Mouse (Mus musculus): Measurements from ENCODE around the gene Sae1. TPM values are rescaled to one million over a fixed set of nuclear protein-coding genes. Genes with fewer than 3 reads are reported as not detected.
"Not testable (repeated sequence)": the region's sequence is repeated elsewhere in the genome, so short reads cannot be mapped to it uniquely, and the experiment has no call there.

Gene Sae1
- total RNA-seq, 2 experiments from 2014 or later, result 36.5 to 113 TPM

DNA sequence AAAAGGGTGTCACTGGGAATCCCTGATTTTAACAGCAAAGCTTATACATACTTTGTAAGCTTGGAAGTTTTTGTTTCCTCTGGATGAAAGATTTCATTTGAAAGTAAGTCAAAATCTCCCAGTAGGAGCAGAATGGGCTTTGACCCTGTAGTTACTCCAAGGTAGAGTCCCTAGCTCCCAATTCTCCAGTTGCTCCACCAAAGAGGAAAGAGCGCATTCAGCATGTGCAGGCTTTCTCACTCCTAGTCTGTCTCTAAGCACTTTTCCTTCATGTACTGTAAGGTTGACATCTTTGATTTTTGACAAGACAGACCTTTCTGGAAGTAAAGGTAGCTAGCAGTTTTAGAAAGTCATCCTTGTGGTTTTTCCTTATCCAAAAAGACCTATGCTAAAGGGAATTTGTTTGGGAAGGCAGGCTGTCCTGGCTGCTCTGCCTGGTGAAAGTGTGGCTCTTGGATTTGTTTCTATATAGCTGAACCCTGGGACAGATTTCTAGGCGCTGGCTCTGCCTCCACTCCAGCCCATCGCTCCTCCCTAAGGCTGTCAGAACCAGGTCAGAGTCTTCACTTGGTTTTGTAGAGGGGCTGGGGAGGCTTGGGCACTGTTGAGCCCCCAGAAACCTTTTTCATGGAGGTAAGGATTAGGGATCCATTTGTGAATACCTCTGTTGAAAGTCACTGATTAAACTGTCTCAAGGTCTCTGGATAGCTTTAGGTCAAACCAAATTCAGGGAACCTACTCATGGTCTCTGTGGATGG lies 16.9 kb upstream of the Sae1 start:
- no peak for ATAC-seq (replicated peaks; ENCODE audit: low FRiP score, poor library complexity, severe bottlenecking)

DNA sequence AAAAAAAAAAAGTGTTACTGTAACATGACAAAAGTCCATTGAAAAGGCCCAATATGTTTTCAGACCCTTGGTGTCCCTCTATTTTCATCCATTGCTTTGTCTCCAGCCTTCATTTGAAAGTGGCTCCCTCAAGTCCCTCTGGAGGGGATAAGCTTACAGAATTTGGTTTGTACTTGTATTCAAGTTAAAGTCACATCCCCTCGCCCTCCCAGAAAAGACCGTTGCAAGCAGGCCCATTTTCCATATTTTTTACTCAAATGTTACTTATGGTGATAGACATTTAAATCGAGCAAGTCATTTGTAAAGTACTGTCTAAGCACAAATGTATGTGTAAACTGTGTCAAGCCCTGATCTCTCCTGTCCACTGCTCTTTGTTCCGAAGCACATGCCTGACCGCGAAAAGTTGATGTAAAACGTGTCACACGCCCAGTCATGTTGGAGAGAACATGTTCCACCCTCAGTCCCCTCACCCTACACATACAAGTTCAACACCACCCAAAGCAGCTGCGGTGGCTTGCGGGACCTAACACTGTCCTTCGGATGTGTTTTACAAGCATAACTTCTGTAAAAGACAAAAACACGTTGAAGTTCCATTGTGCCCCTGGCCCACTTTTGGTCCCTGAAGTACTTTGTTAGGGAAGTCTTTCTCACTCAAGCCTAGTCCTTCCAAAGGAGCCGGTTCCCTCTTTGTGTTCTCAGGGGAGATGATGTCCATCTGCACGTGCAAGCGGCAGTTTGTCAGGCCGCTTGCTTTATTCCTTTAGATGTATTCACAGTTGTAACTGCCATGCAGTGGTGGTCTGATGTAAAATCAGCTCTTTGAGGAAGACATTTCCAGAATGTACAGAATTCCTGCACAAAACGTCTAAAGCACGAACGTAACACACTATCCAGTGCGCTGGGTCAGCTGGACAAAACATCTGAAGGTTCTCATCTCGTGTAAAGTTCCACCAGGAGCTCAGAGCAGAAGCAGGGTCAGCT lies 15.7 kb upstream of the Sae1 start:
- ATAC-seq (replicated peaks; ENCODE audit: low FRiP score, poor library complexity, severe bottlenecking), result no peak

DNA sequence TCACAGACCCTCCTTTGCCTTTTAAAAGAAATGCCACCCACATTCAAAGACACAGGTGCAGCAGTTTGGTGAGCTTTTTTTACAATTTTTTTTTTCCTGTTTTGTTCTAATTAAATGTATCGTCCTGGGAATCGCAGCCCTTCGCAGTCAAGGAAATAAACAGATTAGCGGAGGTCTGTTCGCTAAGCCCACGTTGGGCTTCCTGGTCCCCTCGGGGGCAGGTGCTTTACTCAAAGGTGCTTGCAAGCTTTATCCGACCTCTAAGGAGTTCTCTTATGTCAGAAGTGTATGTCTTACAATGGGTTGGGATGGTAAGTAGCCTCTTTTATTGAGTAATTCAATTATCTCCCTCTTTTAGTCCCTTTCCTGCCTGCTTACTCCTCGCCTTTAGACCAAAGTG lies 14.8 kb upstream of the Sae1 start:
- ATAC-seq (replicated peaks; ENCODE audit: low FRiP score, poor library complexity, severe bottlenecking), result no peak

DNA sequence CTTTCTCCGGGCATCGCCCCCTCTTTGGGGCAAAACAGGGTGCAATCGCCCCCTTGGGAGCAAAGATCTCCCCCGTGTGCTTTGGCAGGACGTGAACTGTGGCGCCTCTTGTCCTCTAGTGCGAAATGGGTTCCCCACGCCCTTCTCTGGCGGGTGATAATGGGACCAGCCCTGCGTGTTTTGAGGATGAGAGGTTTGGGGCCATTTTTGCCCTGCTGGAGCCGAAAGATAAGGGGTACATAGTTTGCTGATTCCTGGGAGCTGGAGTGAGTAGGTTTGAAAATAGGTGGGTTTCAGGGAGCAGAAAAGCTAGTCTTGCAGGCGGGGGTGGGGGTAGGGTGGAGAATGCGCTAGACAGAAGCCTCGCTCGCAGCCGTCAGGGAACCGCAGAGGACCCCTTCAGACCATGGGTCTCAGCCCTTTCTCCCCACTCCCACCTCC lies 14.4 kb upstream of the Sae1 start:
- peak; percentile 54 for ATAC-seq (replicated peaks; ENCODE audit: low FRiP score, poor library complexity, severe bottlenecking)

DNA sequence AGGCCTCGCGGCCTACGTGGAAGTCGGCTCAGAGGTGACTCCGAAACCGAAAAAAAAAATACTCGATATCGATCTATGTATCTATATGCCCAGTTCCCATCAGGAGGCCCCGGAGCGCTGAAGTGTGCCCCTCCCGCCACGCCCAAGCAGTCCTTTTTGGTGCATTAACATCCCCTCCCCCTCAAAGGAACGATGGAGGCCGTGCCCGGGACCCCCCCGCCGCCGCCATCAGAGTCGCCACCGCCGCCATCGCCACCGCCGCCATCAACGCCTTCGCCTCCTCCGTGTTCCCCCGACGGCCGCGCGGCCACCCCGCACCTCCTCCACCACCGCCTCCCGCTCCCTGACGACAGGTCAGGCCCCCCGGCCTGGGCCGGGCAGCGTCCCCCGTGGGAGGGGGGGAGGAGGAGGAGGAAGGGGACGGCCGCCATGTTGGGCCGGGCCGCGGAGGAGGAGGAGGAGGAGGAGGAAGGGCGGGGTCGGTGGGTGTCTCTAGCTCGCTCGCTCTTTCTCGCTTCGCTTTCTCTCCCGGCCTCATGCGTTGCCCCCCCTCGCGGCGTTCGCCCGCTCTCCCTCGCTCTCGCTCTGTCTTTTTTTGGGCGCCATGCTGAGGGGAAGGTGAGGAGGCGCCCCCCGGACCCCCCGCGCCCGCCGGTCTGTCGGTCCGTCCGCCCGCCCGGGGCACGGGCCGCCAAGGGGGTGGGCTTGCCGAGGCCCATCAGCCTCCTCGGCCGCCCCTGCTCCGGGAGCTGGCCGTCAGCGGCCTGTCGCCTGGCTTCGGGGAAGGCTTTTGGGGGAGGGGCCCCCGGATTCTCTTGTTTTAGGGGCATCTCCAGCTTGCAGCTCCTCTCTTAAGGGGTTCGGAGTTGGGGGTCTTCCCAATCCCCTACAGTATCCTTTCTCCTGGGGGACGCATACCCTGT lies 13.3 kb upstream of the Sae1 start, which contains the start of gene Zc3h4:
TSS of gene Zc3h4 (plus strand) at position 222 of the 923 bp plus-strand sequence.
- peak; percentile 23 for ATAC-seq (replicated peaks; ENCODE audit: low FRiP score, poor library complexity, severe bottlenecking)

DNA sequence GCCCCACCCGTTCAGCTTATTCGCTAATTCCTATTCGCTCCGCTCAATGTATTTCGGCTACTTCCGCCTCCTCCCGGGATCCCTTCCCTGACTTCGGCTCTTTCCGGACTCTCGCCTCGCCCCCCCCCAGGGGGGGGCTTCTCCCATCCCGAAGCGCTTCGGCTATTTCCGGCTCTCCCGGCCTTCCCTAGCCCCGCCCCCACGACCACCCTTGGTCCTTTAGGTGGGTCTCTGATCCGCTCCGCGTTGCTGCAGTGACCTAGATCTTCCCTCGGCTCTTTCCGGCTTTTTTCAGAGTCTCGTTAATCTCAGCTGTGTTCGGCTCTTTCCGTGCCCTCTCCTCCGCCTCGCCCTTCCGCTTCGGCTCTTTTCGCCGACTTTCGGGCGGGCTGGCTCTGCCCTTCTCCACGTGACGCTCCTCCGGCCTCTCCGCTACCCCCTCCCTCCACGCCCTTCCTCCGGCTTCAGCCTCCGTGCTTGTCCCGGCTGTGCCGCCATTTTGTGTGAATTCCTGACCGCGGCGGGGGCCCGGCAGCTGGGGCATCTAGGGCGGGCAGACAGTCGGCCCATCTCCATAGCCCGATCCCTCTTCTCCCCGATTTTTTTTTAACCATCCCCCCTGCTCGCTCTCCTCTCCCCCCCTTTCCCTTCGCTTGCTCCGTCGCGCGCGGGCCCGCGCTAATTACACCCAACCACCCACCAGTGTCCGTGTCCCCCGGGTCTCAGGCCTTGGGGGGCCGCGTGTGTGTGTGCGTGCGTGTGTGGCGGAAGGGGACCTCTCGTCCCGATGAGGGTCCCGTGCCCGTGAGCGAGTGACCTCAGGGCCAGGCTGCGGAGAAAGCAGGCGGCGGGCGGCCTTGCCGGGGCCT lies 12.4 kb upstream of the Sae1 start:
- ATAC-seq (replicated peaks; ENCODE audit: low FRiP score, poor library complexity, severe bottlenecking), result peak; percentile 70

DNA sequence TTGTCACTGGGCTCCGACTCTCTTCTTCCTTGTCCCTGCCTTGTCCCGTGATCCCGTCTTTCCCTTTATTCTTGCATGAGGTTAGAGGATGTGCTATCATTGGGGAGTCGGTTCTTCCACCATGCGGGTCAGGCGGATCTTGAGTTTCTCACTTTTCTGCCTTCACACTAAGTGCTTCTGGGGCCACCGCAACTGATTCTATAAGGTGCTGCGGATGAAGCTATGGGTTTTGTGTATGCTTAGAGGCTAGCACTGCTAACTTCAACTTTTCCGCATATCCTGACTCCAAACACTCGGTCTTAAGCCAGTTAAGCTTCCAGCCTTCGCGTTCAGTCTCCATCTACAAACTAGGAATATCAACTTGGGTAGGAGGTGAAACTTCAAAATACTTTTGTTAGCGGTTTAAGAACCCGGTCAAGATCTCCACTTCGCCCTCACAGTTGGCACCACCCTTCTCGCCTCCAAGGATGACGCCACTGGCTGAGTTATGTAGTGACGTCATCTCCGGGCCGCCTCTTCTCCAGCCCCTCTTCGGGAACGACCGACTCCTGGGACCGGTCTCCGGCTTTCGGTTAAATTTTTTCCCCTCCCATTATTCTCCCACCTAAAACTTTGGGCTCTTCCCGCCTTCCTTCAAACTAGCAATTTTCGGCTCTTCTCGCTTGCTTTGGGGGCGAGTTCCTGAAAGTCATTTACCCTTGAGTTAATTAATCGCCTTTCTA lies 11.7 kb upstream of the Sae1 start:
- ATAC-seq (replicated peaks; ENCODE audit: low FRiP score, poor library complexity, severe bottlenecking), result peak; percentile 72

DNA sequence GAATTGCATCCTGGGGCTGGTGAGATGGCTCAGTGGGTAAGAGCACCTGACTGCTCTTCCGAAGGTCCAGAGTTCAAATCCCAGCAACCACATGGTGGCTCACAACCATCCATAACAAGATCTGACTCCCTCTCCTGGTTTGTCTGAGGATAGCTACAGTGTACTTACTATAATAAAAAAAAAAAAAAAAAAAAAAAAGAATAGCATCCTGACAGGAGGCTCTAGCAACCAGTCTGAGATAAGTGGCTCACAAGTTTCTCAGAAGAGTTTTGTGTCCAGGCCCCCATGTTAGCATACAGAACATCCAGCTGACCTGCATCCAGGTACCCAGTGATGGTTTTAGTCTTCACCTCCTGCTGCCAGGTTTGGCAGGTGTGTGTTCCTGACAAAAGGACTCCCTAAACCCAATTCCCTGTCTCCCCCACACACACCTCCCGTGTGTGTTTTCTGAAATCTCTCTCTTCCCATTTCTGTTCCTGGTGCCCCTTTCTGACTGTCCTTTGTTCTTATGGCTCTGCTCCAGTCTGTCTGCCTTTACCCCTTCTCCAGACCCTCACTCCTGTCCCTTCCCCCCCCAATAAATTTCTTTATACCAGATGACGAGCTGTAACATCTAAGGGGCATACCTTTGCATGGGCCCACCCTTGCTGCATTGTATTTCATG lies 10.9 kb upstream of the Sae1 start:
- ATAC-seq (replicated peaks; ENCODE audit: low FRiP score, poor library complexity, severe bottlenecking), result no peak

DNA sequence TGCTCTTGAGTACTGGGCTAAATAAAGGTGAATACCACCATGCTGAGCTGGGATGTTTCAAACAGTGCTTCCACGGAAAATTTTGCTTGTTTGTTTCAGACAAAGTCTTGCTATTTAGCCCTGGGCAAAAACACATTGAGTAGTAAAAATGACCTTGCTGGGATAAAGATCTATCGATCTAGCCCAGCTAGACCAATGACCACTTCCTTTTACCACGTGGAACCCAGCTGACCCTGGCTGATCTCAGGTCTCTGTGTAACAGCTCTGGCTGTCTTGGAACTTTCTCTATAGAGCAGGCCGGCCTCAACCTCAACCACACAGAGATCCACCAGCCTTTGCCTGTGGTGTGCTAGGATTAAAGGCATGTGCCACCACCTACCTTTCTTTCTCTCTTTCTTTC lies 9.9 kb upstream of the Sae1 start:
- no peak for ATAC-seq (replicated peaks; ENCODE audit: low FRiP score, poor library complexity, severe bottlenecking)

DNA sequence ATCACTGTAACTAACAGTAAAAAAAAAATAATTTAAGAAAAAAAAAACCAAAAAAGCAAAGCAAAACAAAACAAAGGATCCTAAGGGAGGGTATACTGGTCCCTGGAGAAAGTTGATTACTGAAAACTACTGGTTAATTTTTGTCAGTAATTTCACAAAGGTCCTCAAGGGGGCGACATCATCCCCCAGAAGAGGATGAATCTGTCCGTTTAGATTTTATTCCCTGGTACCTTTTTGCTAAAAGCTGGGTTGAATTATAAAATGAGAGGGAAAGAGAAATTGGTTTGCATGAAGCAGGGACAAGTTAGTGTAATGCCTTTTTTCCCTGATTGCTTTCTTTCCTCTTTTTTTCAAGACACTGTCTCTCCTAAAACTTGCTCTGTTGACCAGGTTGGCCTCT lies 8.3 kb upstream of the Sae1 start:
- no peak for ATAC-seq (replicated peaks; ENCODE audit: low FRiP score, poor library complexity, severe bottlenecking)

DNA sequence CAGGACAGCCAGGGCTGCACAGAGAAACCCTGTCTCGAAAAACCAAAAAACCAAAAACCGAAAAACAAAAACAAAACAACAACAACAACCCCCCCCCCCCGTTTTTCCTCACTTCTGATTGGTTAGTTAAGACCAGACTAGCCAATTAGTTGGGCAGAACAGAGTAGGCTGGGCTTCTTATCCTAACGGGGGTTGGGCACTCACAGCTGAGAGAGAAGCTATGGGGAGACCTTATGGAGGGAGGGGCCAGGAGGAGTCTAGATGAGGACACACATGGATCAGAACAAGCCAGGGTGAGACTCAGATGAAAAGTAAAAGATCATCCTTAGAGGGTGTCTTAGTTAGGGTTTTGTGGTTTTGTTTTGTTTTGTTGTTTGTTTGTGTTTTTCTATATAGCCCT lies 5.3 kb upstream of the Sae1 start:
- no peak for ATAC-seq (replicated peaks; ENCODE audit: low FRiP score, poor library complexity, severe bottlenecking)

DNA sequence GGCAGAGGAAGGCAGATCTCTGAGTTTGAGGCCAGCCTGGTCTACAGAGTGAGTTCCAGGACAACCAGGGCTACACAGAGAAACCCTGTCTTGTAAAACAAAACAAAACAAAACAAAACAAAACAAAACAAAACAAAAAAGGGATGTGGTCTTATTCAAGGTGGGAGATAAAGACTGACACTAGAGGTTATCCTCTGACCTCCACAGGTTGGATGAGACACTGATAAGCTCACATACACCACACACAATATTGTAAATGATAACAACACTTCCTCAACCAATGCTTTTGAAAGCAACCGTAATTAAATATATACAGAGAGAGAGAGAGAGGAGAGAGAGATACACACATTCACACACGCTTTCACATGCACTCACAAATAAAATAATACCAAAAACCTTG lies 2.3 kb upstream of the Sae1 start:
- ATAC-seq (replicated peaks; ENCODE audit: low FRiP score, poor library complexity, severe bottlenecking), result not testable (repeated sequence)

DNA sequence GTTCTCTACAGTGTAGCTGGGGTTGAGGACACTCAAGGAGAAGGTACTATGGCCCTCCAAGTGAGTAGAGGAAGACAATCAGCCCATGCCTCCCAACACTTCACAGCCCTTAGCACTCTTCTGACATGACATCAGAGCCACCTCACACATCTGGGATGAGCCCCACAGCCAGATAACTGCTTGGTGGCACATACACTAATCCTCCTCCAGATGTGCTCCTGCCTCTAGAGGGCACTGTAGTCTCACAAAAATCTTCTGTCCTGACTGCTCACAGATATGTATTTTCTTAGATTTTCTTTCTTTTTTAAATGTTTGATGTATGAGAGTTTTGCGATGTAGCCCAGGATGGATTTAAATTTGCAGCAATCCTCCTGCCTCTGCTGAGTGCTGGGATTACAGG lies 11.1 kb downstream of the Sae1 start:
- peak; percentile 88 for ATAC-seq (replicated peaks; ENCODE audit: low FRiP score, poor library complexity, severe bottlenecking)

DNA sequence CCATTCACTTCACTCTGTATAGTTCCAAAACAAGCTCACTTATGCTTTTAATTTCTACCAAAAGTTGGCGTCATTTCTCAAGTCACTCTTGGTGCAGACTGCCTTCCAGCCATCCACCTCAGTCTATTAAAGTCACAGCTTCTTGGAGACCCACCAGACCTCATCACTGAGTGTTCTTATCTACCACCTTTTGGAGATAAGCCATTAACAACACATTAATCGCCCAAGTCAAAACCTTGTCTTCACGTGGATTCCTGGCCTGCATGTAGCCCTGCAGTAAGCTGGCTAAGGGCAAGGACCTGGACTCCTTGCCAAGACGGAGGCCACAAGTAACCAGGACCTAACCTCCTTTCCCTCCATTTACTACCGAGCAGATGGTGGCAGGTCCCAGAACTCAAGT lies 12.6 kb downstream of the Sae1 start:
- no peak for ATAC-seq (replicated peaks; ENCODE audit: low FRiP score, poor library complexity, severe bottlenecking)

DNA sequence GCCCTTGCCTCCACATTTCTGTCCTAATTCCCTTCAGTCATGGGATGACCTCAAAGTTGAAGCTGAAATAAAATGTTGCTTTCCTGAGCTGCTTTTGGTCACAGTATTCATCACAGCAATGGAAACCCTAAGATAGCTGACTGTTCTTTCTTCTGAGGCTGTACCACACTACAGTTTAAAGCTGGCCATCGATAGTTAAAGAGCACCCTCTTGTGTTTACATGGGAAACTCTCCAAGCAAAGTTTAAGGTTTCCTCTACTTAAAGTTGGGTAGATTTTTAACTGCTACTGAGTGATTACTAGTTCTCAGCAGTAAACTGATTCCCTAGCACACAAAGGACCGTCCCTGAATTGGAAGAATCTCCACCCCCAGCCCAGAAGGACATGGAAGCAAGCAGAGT lies 13.9 kb downstream of the Sae1 start:
- ATAC-seq (replicated peaks; ENCODE audit: low FRiP score, poor library complexity, severe bottlenecking), result peak; percentile 60; the same call in 1 of the 2 replicates

DNA sequence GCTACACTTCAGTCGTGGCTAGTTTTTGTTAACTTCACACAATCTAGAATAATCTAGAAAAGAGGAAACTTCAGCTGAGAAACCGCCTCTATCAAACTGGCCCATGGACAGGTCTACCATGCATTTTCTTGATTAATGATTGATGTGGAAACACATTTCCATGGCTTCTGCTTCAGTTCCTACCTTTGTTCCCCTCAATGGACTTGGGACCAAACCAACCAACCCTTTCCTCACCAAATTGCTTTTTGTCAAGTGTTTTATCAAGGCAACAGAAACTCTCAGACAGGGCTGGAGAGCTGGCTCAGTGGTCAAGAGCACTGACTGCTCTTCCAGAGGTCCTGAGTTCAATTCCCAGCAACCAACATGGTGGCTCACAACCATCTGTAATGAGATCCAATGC lies 17.0 kb downstream of the Sae1 start:
- ATAC-seq (replicated peaks; ENCODE audit: low FRiP score, poor library complexity, severe bottlenecking), result no peak

DNA sequence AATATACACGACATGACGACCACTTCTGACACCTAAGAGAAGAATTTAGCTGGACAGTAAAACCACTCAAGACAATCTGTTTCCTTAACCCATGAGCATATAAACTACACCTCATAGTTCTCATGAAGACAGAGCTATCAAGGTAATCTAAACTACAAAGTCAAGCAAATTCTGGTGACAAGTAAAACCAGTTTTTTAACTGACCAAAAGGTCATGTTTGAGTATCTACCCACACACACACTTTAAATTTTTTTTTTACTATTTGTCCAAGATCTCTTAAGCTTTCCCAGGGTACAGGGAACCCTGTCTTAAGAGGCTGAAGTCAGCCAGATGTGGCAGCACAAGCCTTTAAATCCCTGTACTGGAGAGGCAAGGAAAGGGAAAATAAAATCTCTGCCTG lies 18.8 kb downstream of the Sae1 start:
- ATAC-seq (replicated peaks; ENCODE audit: low FRiP score, poor library complexity, severe bottlenecking), result no peak

DNA sequence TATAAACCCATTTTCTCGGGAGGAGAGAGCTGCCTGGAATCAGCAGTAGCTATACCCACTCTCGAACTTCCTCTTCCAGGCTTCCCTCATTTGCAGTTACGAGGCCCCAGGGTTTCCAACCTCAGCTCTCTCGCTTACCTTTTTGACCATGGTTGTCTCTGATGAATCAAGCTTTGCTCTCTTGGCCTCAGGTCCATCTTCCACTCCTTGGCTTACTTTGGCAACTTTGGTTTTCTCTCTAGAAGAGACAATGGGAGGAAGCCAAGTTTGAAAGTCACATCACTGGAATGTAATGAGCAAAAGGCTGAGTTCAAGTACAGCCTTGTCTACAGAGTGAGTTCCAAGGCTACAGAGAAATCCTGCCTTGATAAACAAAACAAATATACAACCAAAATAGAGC lies 20.9 kb downstream of the Sae1 start:
- ATAC-seq (replicated peaks; ENCODE audit: low FRiP score, poor library complexity, severe bottlenecking), result no peak
